In genomic region chr19:53084735-53085134, GRCm38 (mm10) we compare ENCODE assay signal across 8 mouse cellular contexts. TPM values are rescaled to one million over a fixed set of nuclear protein-coding genes. Genes with fewer than 3 reads are reported as not detected.
DNase-seq lines count a peak whose midpoint lies in the region; ATAC-seq and TF ChIP-seq lines count a peak whose summit lies in the region.

No protein-coding gene starts in this region.

- TF ChIP-seq CTCF in Patski (IDR thresholded peaks at IDR 0.05), result no peak
- no peak for TF ChIP-seq CTCF in heart, adult 2 months (IDR thresholded peaks at IDR 0.05)

- H3K4me1 ChIP-seq in heart, adult 2 months (ENCODE audit: control insufficient read depth, insufficient read depth, low read length), result peaks cover 5% of the 10 kb centered on the region

- no peaks in the 10 kb centered on the region for H3K79me2 ChIP-seq in heart, adult 2 months (replicated peaks; ENCODE audit: control insufficient read depth, insufficient read depth, low read length)

- peak; percentile 46 for ATAC-seq in Patski
- no peak for ATAC-seq in megakaryocyte progenitor cell, adult 5-6 weeks (replicated peaks; ENCODE audit: poor library complexity)

- POLR2A ChIA-PET in Patski (lab: Charles Lee), result interaction anchor here (0.7 kb wide), 1 partner anchor 106 kb away, joined by 4 read pairs; no protein-coding TSS in a partner anchor

- no peaks in the 10 kb centered on the region for H3K27me3 ChIP-seq in Patski
- H3K27me3 ChIP-seq in heart, adult 2 months (ENCODE audit: control insufficient read depth, insufficient read depth, low read length), result no peaks in the 10 kb centered on the region

- in situ Hi-C loops in Patski (cut with MboI; ENCODE audit: low pct_unique_long_range_greater_than_20kb), result no loop called here

- CTCF ChIA-PET in Patski (lab: Charles Lee), result interaction anchor here (0.7 to 1.3 kb wide), 2 partner anchors 14 to 36 kb away, joined by 3 read pairs; no protein-coding TSS in a partner anchor

- DNase-seq in 3T3-L1 (ENCODE audit: low read depth, low spot score) (peak; percentile 67), Patski (ENCODE audit: low read depth, low spot score) (peak; percentile 68)
- peak; percentile 47 to 68 for DNase-seq in heart, adult 2 months
- DNase-seq in kidney, postnatal 36 days, result peak; percentile 53 to 55
- DNase-seq in spleen, postnatal 10 days (ENCODE audit: low spot score in 2 of 2), result no peak
- DNase-seq in left cerebral cortex, adult 11 months (ENCODE audit: low spot score), result no peak
- no peak for DNase-seq in right cerebral cortex, postnatal 36 days (ENCODE audit: low spot score in 2 of 2)

- TF ChIP-seq POLR2A in heart, adult 2 months (IDR thresholded peaks at IDR 0.05; ENCODE audit: insufficient read depth, low read depth, low read length), result no peak

- no peaks in the 10 kb centered on the region for H3K36me3 ChIP-seq in heart, adult 2 months (ENCODE audit: control insufficient read depth, insufficient read depth, low read length)

- no peak overlapping the region for H3K4me3 ChIP-seq in heart, adult 2 months

- no peak for TF ChIP-seq EP300 in heart, adult 2 months (IDR thresholded peaks at IDR 0.05; ENCODE audit: insufficient read depth, low read depth, low read length)

- intact Hi-C loops in heart, adult 2 months (cut with DNase I), result loop anchor here (5.0 kb wide), 1 partner anchor 48 kb away; no protein-coding TSS in a partner anchor

- 45% methylated on average over 5 of the region's 5 CpGs for WGBS in heart, adult 2 months

- H3K9ac ChIP-seq in heart, adult 2 months (ENCODE audit: low read depth, low read length), result no peak overlapping the region

- H3K27ac ChIP-seq in heart, adult 2 months, result peak overlapping the region; percentile 38; the same call in 1 of the 2 replicates

RNA-seq across cellular contexts. Expression of gene Xpnpep1, which starts 44.7 kb away (rescaled TPM):
- 193 TPM for polyA plus RNA-seq in Patski (2021)
- 10 to 100 TPM; 59.8 to 70.1 TPM for total RNA-seq in heart, adult 2 months (2021)
- polyA plus RNA-seq in heart, adult 2 months (2012; rRNA removed), result 49.8 and 71.9 TPM in 2 replicates
- total RNA-seq in megakaryocyte progenitor cell, adult 5-6 weeks (2015), result 55.6 and 57.3 TPM in 2 replicates
- 46.9 and 62.8 TPM in 2 replicates for total RNA-seq in megakaryocyte progenitor cell, adult 5-6 weeks (2017)

RNA-seq across cellular contexts. Expression of gene Add3, which starts 55.5 kb away (rescaled TPM):
- polyA plus RNA-seq in Patski (2021), result 38.4 TPM
- 10 to 100 TPM; 38.9 to 50.5 TPM for total RNA-seq in heart, adult 2 months (2021)
- 25.2 and 44.5 TPM in 2 replicates for polyA plus RNA-seq in heart, adult 2 months (2012; rRNA removed)
- total RNA-seq in megakaryocyte progenitor cell, adult 5-6 weeks (2015), result 36.6 and 37.5 TPM in 2 replicates
- total RNA-seq in megakaryocyte progenitor cell, adult 5-6 weeks (2017), result 43.8 and 46.8 TPM in 2 replicates

Comparison
In these comparisons a context has a peak if more than half of its experiments do, and no peak if none do; other contexts are left out.
1. DNase-seq: peak in 3T3-L1 (single experiment), Patski (single experiment), heart, adult 2 months (2 of 2) and kidney, postnatal 36 days (2 of 2); none in spleen, postnatal 10 days (0 of 2), left cerebral cortex, adult 11 months (single experiment) and right cerebral cortex, postnatal 36 days (0 of 2).